Mouse (Mus musculus) right cerebral cortex, postnatal 36 days (tissue): ENCODE results near the gene Samd10.

Source experiments
- DNase-seq, 2 experiments: peaks; one replicate each; pipeline ENCODE4 v3.0.0; 2022; ENCODE audit warnings: low spot score in 2 of 2, mixed read lengths in 1 of 2

Samd10 gene

DNA sequence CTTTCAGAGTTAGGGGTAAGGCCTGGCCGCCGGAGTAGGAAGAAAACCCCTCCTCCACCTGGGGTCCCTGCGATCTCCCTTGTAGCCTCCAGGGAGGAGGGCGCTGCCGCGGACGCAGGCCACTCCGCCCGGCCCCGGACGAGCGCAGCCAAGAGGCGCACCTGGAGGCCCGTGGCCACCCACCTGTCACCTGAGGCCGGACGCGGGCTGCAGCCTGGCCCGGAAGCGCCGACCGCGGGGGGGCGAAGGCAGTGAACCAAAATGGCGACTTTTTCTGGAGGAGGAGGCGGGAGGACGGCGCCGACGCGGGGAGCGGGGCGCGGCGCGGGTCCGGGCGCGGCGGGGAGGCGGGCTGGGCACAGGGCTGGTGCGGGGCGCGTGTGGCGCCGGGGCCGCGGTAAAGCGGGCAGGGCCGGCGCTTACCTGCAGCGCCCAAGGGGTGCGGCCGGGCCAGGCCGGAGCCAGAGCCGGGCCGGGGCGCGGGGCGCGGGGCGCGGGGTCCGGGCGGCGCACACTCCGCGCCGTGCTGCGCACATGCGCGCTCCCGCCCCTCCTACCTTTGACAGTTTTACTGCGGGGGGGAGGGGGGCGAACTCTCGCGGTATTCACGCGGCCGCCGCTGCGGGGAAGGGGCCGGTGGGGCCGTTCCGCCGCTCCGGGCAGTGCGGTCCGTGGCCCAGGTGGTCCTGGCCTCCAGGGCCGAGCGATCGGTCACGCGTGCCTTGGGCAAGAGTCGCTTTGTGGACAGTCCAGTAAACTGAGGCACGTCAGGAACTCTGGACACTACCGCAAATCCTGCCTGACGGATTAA, 6.6 kb downstream of the Samd10 start, which contains the start of gene Zfp512b:
TSS of gene Zfp512b (minus strand) at position 573 of the 811 bp plus-strand sequence.
- no peak for DNase-seq

DNA sequence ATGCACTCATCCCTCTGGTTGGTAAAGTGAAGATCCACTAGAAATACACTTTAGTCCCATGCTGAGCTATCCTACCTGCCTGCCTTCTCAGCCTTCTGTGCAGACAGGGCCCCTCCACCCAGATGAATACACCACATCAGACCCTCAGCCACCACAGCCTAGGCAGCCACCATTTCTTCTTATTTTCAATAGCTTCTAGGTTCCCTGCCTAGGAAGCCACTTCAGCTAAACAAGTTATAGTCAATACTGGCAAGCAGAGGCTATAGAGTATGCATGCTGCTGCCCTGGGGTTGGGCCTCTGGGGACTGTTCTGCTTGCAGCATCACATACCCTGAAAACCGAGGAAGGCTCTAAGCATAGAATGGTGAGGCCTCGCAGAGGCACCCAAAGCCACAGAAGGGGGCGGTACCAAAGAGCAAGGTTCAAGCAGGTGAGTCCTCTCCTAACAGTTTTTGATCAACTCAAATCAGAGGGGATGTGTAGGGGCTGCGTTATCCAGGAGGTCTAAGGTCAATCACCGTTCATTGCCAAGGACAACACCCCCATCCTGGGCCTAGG, 7.4 kb downstream of the Samd10 start, which contains the start of gene Prpf6:
TSS of gene Prpf6 (plus strand) at position 341 of the 558 bp plus-strand sequence.
- DNase-seq, result no peak

DNA sequence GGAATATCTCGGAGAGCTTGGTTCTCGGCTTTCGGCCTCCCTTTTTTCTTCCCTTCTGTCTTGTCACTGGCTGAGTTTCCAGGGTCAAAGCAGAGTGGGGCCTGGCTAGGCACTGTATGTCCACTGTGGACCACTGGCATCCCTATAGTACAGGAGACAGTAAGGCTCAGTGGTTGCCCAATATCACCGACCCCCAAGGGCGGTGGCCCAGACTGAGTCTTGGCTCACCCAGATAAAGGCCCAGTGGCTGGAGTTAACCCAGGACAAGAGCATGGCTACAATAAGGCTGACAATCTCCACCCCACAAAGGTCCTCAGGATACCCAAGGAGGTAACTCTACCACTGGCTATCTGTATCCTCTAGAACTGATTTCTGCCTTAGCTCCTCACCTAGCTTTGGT, 8.5 kb downstream of the Samd10 start:
- DNase-seq, result no peak

DNA sequence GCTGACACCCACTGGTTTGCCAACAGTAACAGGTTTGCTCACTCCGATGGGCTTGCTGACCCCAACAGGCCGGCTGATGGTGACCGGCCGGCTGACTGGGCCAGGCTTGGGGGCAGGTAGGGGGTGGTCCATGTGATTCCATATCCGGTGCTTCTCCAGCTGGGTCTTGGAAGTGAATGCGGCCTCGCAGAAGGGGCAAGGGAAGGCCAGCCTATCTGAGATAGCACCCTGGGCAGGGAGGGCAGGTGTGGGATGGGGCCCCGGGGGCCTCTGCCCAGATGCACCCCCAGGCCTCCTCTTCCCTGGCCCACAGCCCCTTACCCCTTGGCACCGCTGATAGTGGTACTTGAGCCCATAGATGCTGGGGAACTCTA, 9.3 kb downstream of the Samd10 start:
- DNase-seq, result no peak

DNA sequence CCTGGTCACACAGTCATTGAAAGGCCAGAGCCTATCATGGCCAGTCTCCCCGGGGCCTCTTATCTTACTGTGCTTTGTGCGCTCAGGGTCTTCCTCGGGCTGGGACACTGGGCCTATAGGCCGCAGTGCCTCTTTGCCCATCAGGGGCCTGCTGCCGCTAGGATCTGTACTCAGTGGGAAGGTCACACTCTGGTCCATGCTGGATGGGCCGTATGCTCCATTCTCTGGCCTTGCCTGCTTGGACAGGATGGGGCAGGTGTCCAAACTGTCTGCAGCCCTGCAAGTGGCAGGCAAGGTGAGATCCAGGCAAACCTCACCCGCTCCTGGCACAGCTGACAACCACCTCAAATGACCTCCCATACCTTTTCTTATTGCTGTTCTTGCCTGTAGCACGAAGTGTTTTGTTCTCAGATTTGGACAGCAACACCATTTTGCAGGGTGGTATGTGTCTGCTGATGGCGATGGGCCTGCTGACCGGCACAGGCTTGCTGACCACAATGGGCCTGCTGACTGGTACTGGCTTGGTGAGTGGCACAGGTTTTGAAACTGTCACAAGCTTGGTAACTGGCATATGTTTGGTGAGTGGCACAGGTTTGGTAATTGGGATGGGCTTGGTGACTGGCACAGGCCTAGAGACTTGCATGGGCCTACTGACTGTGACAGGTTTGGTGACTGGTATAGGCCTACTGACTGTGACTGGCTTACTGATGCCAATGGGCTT, 9.8 kb downstream of the Samd10 start:
- DNase-seq, result no peak

DNA sequence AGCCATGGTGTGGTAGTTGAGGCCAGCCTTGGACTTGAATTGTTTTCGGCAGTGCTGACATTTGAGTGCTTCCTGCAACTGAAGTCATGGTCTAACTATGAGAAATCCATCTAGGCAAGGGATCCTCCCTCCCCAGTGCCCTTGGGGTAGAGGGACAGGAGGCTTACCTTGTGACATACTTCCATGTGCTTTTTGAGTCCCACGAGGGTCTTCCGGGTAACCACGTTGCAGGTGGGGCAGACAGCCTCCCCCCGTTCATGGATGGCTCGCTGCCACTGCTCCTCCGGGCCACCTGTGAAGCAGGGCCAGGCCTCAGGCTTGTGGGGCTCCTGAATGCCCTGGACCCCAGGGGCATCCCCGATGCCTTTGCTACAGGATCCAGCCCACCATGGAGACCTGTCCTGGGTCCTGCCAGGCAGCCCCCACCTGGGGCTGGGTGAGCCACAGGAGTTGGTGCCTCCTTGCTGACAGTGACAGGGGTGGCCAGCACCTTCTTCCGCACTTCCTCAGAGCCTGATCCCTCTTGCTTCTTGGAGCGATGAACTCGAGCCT, 10.7 kb downstream of the Samd10 start:
- DNase-seq, result no peak

DNA sequence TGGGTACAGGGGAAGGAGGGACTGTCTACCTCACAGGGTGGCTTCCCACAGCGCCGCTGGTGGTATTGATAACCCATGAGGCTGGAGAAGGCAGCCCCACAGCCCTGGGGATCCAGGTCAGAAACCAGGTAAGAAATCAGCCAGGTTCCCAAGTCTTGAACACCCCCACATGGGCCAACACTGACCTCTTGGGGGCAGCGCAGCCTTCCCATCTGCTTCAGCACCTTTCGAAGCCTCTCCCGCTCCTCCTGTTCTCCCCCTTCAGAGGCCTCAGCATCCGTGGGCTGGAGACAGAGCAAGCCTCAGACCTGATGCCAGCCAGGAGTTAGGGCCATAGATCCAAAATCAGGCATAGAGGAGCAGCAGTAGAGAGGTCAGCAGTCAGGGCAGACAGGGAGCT, 11.2 kb downstream of the Samd10 start:
- DNase-seq, result no peak

DNA sequence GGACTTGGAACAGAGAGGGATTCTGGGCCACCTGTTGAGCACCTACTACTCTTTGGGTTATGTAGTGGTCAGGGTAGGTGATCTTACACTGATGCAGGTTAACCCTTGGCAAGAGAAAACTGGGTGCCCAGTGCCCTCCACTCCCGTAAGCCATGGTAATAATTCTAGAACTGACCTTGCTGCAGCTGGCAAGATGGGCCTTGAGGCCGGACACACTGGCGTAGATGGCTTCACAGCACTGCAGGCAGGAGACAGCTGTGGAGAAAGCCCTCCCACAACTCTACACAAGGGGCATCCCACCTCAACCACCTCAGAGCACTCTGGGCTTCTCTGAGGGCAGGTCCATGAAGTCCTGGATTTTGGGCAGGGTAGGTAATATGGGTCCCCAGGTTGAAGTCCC, 12.9 kb downstream of the Samd10 start:
- no peak for DNase-seq

DNA sequence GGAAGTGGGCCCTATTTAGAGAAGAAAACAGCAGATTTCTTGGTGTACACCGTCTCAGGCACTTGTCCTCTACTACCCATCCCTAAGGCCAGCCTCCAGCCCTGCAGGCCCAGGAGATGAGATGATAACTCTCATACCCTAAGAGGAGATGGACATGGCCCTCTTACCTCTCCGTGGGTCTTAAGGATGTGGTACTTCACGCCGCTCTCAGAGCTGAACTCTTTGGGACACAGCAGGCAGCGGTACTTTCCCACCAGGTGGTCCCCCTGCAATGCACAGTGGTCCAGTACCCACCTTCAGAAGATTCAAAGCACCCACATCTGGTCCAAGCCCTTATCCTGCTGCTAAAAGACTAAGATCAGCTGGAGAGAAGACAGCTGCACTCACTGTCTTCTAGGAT, 13.5 kb downstream of the Samd10 start:
- no peak for DNase-seq

DNA sequence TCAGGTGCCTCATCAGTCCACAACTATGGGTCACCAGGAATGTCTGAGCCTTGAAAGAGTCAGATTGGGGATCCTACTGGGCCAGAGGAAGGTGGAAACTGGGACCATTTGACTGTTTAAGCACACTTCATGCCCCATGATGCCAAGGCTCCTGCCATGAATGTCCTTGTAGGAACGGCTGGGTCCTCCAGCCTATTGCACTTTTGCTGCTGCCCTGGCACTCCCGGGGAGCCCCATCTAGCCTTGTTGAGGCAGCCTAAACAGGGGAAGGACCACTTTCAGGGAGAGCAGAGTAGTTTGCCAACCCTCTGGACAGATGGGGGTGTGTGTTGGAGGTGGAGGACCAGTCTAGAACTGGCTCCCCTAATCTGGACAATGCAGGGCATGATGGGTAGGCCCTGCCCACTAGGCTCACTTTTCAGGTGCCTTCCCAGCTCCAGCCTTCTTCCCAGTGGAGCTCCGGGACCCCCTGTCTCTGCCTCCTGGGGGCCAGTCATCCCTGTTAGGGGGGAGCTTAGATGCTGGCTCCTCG, 14.5 kb downstream of the Samd10 start, which contains the start of gene Uckl1:
TSS of gene Uckl1 (minus strand) at position 482 of the 532 bp plus-strand sequence.
- DNase-seq, result no peak

DNA sequence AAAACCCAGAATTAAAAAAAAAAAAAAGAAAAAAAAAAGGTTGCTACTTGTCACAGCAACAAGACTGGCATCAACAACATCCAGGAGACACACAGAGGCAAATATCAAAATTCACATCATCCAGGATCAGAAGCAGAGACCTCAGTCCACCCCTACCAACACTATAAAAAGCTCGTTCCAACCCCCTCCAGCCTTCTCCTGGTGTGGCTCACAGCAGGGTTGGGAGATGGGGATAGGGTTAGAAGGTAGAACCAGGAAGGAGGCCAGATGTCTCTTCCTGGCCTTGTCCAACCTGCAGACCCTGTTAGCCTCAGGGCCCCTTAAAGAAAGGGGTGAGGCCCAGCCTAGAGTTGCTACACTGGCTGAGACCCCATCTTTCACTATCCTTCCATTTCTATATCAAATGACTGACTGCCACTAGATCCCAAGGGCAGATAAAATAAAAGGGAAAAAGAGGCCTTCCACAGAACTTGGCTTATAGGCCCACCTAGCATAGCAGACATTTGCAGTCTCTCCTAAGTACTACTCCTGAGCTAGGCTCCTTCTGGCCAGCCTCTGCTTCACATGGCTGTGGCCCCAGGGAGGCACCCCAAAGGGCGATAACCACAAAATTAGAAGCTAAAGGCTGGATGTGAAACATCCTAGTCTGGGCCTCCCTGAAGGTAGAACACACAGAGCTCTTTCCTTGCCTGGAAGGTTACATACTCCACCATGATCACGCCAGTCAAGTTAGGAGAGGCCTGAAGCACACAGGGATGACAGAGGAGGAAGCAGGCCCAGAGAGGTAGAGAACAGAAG, 15.4 kb downstream of the Samd10 start:
- no peak for DNase-seq

DNA sequence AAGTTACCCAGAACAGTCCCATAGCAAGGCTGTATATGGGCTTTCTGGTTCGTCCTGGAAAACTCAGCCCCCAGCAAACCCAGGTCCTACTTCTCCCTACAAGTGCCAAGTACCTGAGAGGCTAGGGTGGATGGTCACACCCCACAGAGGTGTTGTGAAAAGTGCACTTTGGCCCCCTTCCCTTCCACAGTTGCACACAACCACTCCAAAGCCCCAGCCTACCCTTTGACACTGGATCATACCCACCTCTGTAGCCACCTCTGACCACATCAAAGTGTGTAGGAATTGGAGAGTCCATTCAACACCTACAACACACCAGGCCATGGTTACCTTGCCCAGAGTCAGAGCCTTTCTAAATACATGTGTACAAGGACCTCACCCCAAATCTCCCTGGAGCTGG, 16.1 kb downstream of the Samd10 start:
- DNase-seq, result no peak

DNA sequence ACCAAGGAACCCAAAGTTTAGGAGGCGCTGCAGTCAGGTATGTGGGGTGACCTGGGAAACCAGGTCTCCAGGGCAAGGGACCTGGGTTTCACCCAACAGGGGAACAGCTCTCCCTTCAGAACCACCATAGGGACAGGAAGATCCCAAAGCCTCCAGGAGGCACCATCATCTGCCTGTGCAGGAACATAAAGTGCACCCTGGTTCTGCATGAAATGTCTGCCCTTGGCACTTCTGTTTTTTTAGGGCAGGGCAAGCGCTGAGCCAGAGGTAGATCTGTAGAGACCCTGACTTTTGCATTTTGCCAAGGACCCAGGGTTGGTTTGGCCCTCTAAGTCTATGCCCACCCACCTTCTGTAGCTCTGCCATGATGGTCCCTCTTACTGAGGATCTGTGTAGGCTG, 16.7 kb downstream of the Samd10 start:
- no peak for DNase-seq

DNA sequence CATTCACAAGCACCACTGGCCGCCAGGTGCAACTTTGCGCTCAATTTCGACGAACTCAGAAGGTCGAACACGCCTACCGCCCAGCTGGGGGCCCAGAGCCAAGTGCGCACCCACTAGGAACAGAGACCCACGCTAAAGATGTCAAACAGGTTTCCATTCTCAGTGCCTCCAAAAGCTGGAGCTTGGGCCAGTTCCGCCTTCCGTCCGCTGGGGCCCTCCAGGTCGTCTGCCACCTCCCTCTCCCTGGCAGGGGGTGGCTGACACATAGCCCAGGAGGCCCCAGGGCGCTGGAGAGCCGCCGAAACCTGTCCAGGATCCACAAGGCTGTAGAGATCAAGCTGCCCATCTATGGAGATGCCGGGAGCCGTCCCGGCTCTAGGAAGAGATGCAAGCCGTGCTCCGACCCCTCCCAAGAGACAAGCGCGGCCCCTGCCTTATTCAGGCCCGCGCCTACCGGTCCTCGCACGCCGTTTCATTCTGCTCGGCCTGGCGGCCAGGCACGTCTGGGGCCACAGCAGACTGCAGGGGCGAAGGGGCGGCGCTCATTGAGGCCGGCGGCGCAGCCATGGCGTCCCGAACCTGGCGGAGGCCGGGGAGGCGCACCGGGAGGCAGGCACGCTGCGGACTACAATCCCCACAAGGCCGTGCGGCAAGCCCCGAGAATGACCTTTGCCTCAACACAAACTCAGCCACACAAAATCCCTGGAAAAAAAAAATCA, 17.5 kb downstream of the Samd10 start:
- DNase-seq, result peak; percentile 73 to 82

DNA sequence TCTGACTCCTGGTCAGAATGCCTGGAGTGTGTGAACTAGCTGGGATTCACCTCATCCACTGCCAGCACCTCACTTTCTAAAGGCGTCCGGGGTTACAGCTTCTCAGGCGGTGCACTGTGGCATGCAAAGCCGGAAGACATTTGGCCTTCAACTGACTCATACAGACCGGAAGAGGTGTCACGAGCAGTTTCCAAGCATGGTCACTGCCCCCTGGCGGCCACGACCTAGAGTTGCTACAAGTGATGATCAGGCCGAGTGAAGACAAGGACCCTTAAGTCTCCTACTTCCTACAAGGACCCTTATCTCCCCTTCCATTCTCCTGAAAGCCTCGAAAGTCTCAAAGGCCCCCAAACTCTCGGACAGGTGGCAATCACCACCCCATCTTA, 18.0 kb downstream of the Samd10 start:
- DNase-seq, result peak in 1 of 2 experiments; percentile 71

DNA sequence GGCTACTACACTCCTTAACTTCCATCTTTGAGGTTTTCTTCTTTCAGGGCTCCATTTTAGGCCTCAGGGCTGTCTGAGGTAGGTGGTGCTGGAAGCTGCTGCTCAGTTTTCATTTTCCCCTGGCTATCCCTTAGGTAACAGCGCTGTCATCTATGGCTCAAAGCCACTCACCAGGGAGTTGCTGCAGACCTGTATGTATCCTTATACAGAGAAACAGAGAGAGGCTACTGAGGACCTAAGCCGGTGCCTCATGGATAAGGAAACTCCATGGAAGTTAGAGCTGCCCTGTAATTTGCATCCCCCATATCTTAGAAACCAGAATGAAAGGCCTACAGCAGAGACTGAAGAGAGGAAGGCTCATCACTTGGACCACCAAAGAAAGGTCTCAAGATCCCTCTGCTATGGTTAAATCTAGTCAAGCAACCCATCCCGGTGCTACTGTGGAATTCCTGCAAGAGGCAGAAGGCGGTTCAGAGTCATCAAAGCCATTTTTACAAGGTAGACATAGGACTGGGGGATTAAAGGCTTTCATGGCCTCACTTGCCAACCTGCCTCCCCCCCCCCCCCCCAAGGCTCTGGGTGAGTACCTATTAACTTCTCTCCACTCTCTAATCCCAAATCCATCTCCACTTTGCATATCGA, 18.8 kb downstream of the Samd10 start:
- no peak for DNase-seq

DNA sequence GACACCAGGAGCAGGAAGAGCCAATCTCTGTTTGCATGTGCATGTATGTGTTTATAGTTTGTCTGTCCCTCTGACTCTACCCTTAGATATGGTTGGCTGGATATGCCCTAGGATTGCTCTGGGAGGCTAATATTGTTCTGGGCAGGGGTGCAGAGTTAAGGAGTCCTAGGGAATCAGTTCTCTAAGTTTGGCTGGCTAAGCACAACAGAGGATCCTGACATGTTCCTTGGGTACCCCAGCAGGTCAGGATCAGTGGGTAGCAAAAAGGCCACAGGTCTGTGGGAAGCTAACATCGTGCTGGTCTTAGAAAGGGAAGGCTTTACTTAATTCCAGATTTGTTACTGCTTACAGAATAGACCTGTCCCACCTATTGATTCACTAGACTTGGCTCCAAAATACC, 19.3 kb downstream of the Samd10 start:
- DNase-seq, result no peak

DNA sequence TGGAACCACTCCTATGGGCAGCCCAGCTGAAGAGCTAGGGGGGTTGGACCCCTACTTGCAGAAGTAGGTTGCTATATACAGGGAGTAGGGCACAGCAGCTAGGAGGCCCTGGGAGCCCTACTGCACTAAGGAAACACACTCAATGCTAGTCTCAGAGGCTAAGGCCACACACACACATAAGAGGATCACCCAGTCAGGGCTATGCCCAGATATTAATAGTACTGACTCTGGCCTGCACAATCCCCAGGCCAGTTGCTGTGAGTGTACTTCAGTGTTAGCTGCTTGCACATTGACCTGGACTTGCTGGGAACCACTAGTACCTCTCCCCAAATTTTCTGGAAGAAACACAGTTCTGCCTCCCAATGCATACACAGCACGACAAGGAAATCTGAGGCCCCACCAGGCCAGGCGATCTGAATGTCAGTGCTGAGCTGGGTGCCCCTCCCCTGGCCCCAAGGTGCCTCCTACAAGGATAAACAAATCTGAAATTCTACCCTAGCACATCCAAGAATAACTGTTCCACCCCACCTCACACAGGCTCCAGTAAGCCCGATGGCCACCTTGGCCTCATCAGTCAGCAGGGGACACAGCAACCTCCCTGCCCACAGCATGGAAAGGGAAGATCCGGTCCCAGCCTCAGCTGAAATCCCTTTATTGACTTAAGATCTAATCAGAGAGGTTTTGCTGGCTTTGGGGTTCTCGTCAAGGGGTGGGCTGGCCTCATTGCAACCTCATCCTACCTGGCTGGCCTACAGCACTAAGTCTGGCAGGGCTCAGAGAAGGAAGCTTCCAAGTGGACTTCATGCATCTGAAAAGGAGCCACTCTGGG, 20.0 kb downstream of the Samd10 start:
- no peak for DNase-seq

DNA sequence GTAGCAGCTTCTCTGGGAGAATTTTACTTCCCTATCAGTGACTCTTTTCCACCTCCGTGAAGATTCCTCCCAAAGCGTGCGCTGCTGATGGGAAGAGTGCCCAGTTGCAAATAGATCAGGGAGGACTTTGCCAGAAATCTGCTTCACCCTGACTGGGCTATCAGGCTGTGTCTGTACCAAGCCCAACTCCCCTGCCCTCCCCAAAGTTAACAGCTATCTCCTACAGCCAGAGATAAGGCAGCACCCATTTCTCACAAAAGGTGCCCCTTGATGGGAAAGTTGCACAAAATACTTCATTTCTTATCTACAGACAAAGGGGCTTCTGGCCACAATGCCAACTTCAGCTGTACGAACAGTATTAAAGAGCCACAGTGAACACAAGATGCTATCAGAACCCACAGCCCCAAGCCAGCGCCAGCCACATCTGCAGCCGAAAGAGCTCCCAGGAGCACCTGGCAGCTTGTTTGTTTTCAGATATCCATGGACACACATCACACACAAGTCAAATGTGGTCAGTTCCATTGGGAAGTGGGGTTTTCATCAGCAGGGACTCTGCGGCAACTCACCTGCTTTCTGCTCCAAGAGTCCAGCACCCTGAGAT, 20.9 kb downstream of the Samd10 start:
- no peak for DNase-seq
